Mouse (Mus musculus) heart, embryonic 14.5 days (tissue): ENCODE measurements at regions not wholly inside any gene's neighbourhood (a gene's known extent, or its start where the extent isn't known, plus 50 kb on each side); places are given as distances from the start of the nearest gene placed in this dataset.

Experiments used
- ATAC-seq: fragments of 200-750 bp; cut with Nextera tagmentation; 2 replicates; pipeline ENCODE4 v1.8.0; 2017; ENCODE audit warnings: low read depth, moderate TSS enrichment; ENCODE audit not compliant: insufficient number of reproducible peaks, insufficient read depth, low FRiP score
- H3K27ac ChIP-seq, 2 experiments: fragments of 200-500 bp in 1 of 2; fragments of 300-500 bp in 1 of 2; sonication (generic) in 1 of 2; replicated peaks in 1 of 2; 2 replicates each; pipeline ENCODE4 v1.5.1; 2012 to 2014; ENCODE audit warnings: low read depth in 2 of 2, low read length in 2 of 2, control low read depth in 1 of 2, mild to moderate bottlenecking in 1 of 2, mixed read lengths in 1 of 2; ENCODE audit not compliant: control insufficient read depth in 1 of 2, insufficient read depth in 1 of 2
- H3K27me3 ChIP-seq: fragments of 300-500 bp; sonication (generic); 2 replicates; pipeline ENCODE4 v1.6.1; 2014; ENCODE audit warnings: mild to moderate bottlenecking, low read length, control low read depth; ENCODE audit not compliant: control insufficient read depth, insufficient read depth
- H3K36me3 ChIP-seq: fragments of 300-500 bp; sonication (generic); 2 replicates; pipeline ENCODE4 v1.6.1; 2014; ENCODE audit warnings: mild to moderate bottlenecking, control low read depth, low read length, mixed read lengths; ENCODE audit not compliant: control insufficient read depth, insufficient read depth
- H3K4me1 ChIP-seq, 2 experiments: fragments of 200-500 bp in 1 of 2; fragments of 300-500 bp in 1 of 2; sonication (generic) in 1 of 2; 2 replicates each; pipeline ENCODE4 v1.6.1; 2012 to 2014; ENCODE audit warnings: low read length in 2 of 2, control low read depth in 1 of 2, mixed read lengths in 1 of 2; ENCODE audit not compliant: control insufficient read depth in 2 of 2, insufficient read depth in 2 of 2
- H3K4me2 ChIP-seq: fragments of 300-500 bp; sonication (generic); 2 replicates; pipeline ENCODE4 v1.6.1; 2014; ENCODE audit warnings: mild to moderate bottlenecking, low read length
- H3K4me3 ChIP-seq, 2 experiments: fragments of 200-500 bp in 1 of 2; fragments of 300-500 bp in 1 of 2; sonication (generic) in 1 of 2; 2 replicates each; pipeline ENCODE4 v1.5.1; 2012 to 2014; ENCODE audit warnings: low read length in 2 of 2, mild to moderate bottlenecking in 2 of 2, control low read depth in 1 of 2, low read depth in 1 of 2, moderate library complexity in 1 of 2; ENCODE audit not compliant: control insufficient read depth in 1 of 2, insufficient read depth in 1 of 2
- H3K9ac ChIP-seq: fragments of 300-500 bp; sonication (generic); 2 replicates; pipeline ENCODE4 v1.6.1; 2014; ENCODE audit warnings: mild to moderate bottlenecking, low read length
- H3K9me3 ChIP-seq: fragments of 300-500 bp; sonication (generic); 2 replicates; pipeline ENCODE4 v1.6.1; 2016; ENCODE audit warnings: low read length, control low read depth; ENCODE audit not compliant: control insufficient read depth
- WGBS: fragments of 180-500 bp; shearing (Covaris S2); extraction: QIAGEN DNeasy Blood & Tissue Kit; methylation state at CpG from one replicate; pipeline ENCODE4 v1.1.7; 2014; 5-methylcytosine and 5-hydroxymethylcytosine counted together

DNA sequence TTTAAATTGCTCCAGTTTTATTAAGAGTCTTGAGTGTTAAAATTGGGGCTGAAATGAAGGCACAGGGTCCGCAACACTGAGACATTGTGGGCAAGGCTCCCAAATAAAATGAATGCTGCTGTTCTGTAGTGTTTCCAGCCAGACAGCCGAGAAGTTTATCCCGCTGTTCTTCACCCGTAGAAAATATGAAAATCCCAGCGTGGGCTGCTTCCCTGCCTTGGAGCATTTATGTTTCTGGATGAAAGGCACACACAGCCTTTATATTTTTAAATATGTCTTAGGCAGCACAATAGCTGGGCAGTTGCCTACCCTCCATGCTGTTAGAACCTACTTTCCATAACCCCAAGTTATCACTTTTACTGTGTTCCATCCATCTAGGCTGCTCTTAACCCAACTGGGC, 102.6 kb downstream of the Diras2 start:
- no peak for ATAC-seq
- Histone ChIP-seq H3K4me2 (no peak overlapping the region), H3K27ac (no peak overlapping the region), H3K27me3 (no peaks in the 10 kb centered on the region), H3K9me3 (no peaks in the 10 kb centered on the region), H3K4me3 (no peak overlapping the region), H3K4me1 (no peaks in the 10 kb centered on the region), H3K36me3 (no peaks in the 10 kb centered on the region), H3K9ac (no peak overlapping the region)
- WGBS, result 84% methylated on average over 5 of the region's 5 CpGs

DNA sequence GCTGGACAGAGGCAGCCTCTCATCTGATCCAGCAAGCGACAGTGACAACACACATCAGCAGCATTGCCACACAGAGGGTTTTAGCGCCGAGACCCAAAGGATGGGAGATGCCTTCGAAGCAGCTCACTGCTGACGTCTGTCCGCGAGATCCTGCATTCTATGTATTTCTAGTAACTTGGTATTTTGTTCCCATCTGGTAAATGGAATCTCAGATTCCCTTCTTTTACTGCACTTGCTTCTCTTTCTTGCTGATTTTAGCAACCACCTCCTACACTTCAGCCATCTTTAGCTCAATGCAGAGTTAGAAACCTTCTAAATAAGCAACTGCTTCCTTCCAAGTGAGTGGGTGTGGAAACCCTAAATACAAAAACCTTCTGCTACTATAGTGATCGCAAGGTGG, 94.3 kb downstream of the Diras2 start:
- Histone ChIP-seq H3K36me3 (no peaks in the 10 kb centered on the region), H3K27ac (no peak overlapping the region), H3K4me2 (no peak overlapping the region), H3K4me1 (no peaks in the 10 kb centered on the region), H3K9ac (no peak overlapping the region), H3K4me3 (no peak overlapping the region), H3K9me3 (no peaks in the 10 kb centered on the region), H3K27me3 (no peaks in the 10 kb centered on the region)
- WGBS, result 65% methylated on average over 8 of the region's 8 CpGs
- ATAC-seq, result no peak

DNA sequence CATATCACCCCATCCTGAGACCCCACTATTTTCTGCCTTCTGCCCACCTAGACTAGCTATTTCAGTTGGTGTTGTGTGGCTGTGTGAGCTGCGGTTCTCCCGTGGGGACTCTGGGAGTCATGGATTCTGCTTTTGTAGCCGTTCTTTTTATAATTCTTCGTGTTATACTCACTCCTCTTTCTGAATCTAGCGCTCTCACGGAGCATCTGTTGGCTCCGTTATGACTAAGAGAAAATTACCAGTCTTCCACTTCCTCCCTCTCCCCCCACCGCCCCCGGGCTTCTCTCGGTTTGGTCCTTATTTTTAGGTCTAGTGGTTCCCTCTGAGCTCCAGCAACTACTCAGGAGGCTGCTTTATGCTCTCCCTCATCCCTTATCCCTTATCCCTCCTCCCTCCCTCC, 85.6 kb downstream of the Diras2 start:
- no peak overlapping the region for H3K4me3 ChIP-seq
- H3K9ac ChIP-seq, result no peak overlapping the region
- no peak for ATAC-seq
- H3K27ac ChIP-seq, result no peak overlapping the region
- 72% methylated on average over 10 of the region's 10 CpGs for WGBS
- H3K4me2 ChIP-seq, result no peak overlapping the region
- no peaks in the 10 kb centered on the region for H3K27me3 ChIP-seq
- no peaks in the 10 kb centered on the region for H3K36me3 ChIP-seq
- H3K9me3 ChIP-seq, result no peaks in the 10 kb centered on the region
- H3K4me1 ChIP-seq, result peaks cover 3% of the 10 kb centered on the region in 2 experiments; a peak in 3 of 4 replicates

DNA sequence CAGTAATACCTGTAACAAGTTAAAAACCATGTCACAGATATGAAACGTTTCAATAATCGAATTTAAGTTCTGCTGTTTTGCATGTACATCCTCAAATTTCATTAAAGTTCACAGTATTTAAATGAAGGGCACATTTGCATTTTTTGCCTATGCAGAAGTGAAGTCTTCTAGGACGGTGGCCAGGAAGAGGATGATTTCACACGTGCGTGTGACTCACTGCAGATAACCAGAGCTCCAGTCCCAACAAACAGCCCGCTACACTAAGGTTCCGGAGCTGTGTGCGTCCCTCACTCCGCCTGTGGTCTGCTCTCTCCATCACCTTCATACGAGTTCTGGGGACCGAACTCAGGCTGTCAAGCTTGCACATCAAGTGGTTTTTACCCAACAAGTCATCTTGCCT, 82.2 kb downstream of the Diras2 start:
- no peak overlapping the region for H3K4me2 ChIP-seq
- no peak overlapping the region for H3K4me3 ChIP-seq
- no peaks in the 10 kb centered on the region for H3K27me3 ChIP-seq
- H3K36me3 ChIP-seq, result no peaks in the 10 kb centered on the region
- ATAC-seq, result no peak
- no peak overlapping the region for H3K9ac ChIP-seq
- H3K27ac ChIP-seq, result no peak overlapping the region
- H3K4me1 ChIP-seq, result peaks cover 5 to 13% of the 10 kb centered on the region in 2 experiments
- WGBS, result 61% methylated on average over 11 of the region's 11 CpGs
- H3K9me3 ChIP-seq, result no peaks in the 10 kb centered on the region

DNA sequence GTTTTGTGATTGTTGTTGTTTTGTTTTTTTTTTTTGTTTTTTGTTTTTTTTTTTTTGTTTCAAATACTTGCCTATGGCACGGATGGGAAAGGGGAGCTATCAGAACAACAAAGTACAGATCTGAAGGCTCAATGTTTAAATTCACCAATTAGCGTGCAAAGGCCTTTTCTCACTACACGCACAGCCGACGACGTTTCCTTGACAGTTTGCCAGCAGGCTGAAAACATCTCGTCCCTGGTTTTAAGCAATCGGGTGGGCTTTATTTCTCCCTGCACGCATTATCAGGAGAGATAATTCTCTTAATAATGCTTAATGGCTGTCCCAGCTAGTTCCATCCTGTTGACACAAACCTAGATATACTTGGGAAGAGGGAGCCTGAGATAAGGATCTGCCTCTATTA, 79.6 kb downstream of the Diras2 start:
- Histone ChIP-seq H3K36me3 (no peaks in the 10 kb centered on the region), H3K4me3 (no peak overlapping the region), H3K4me2 (no peak overlapping the region), H3K27me3 (no peaks in the 10 kb centered on the region), H3K9ac (no peak overlapping the region), H3K4me1 (peaks cover 12 to 22% of the 10 kb centered on the region in 2 experiments), H3K9me3 (no peaks in the 10 kb centered on the region), H3K27ac (no peak overlapping the region; a peak in 1 of 4 replicates)
- ATAC-seq, result no peak
- WGBS, result 19% methylated on average over 9 of the region's 9 CpGs

DNA sequence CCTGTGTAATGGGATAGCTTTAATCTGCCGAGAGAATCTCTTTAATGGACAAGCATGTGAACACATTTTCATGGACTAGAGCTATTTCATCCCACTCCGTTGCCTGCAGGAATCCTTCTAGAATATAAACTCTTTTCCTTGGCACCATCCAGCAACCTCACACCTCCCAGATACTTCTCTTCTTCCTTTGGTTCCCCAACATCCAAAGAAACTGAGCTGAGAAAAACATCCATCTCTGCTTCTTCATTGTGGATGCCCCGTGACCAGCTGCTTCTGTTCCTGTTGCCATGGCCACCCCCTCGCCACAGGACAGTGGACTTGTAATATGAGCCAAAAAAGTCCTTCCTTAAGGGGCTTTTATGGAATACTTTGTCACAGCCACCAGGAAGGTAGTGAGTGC, 78.8 kb downstream of the Diras2 start:
- no peaks in the 10 kb centered on the region for H3K9me3 ChIP-seq
- H3K27me3 ChIP-seq, result no peaks in the 10 kb centered on the region
- ATAC-seq, result no peak
- no peak overlapping the region for H3K9ac ChIP-seq
- H3K4me3 ChIP-seq, result no peak overlapping the region
- no peak overlapping the region for H3K27ac ChIP-seq
- 76% methylated on average over 4 of the region's 4 CpGs for WGBS
- H3K36me3 ChIP-seq, result no peaks in the 10 kb centered on the region
- H3K4me2 ChIP-seq, result no peak overlapping the region
- peaks cover 12 to 22% of the 10 kb centered on the region in 2 experiments for H3K4me1 ChIP-seq
